Mouse (Mus musculus): ENCODE measurements around the gene Nos3.

GRCm38 (mm10) chr5:24381486-24381885 lies 16.9 kb downstream of the Nos3 start:
- TF ChIP-seq CTCF (IDR thresholded peaks at IDR 0.05; ENCODE audit: extremely low read depth, insufficient read length, insufficient replicate concordance, low read depth, low read length) (no peak), POLR2A (IDR thresholded peaks at IDR 0.05; ENCODE audit: low read depth, low read length) (no peak)
